Mouse (Mus musculus): Measurements from ENCODE around the gene Mettl23. TPM values are rescaled to one million over a fixed set of nuclear protein-coding genes. Genes with fewer than 3 reads are reported as not detected.
"Not testable (repeated sequence)": the region's sequence is repeated elsewhere in the genome, so short reads cannot be mapped to it uniquely, and the experiment has no call there.

Mettl23 gene
- polyA plus RNA-seq, 1 experiment from 2014 or later: 68.5 TPM

- 72% methylated on average over 5 of the region's 5 CpGs for WGBS
- Histone ChIP-seq H3K4me3 (no peak overlapping the region), H3K36me3 (no peaks in the 10 kb centered on the region), H3K27me3 (ENCODE audit: low read depth, poor library complexity, severe bottlenecking) (peaks cover 11% of the 10 kb centered on the region), H3K9me3 (replicated peaks) (no peaks in the 10 kb centered on the region), H3K27ac (replicated peaks) (no peak overlapping the region), H3K4me1 (peaks cover 12% of the 10 kb centered on the region)
- DNase-seq (ENCODE audit: low spot score): no peak
These were observed 38.4 kb downstream of the Mettl23 start for GRCm38 (mm10) chr11:116881440-116881839.

- Histone ChIP-seq H3K27ac (replicated peaks) (no peak overlapping the region), H3K36me3 (no peaks in the 10 kb centered on the region), H3K27me3 (ENCODE audit: low read depth, poor library complexity, severe bottlenecking) (peaks cover 21% of the 10 kb centered on the region), H3K9me3 (replicated peaks) (no peaks in the 10 kb centered on the region), H3K4me1 (peaks cover 12% of the 10 kb centered on the region), H3K4me3 (no peak overlapping the region)
- DNase-seq (ENCODE audit: low spot score): no peak
- 85% methylated on average over 10 of the region's 10 CpGs for WGBS
These were observed 39.4 kb downstream of the Mettl23 start for GRCm38 (mm10) chr11:116882446-116882845.

GRCm38 (mm10) chr11:116884061-116884460 is 41.0 kb downstream of the Mettl23 start:
- Histone ChIP-seq H3K27ac (replicated peaks) (no peak overlapping the region), H3K4me1 (peaks cover 12% of the 10 kb centered on the region), H3K4me3 (no peak overlapping the region), H3K9me3 (replicated peaks) (no peaks in the 10 kb centered on the region), H3K27me3 (ENCODE audit: low read depth, poor library complexity, severe bottlenecking) (peaks cover 24% of the 10 kb centered on the region), H3K36me3 (no peaks in the 10 kb centered on the region)
- 89% methylated on average over 6 of the region's 6 CpGs for WGBS
- DNase-seq (ENCODE audit: low spot score): no peak

- 4% methylated on average over 28 of the region's 28 CpGs for WGBS
These were observed 42.4 kb downstream of the Mettl23 start for GRCm38 (mm10) chr11:116885275-116886151.

GRCm38 (mm10) chr11:116887136-116887535 is 44.1 kb downstream of the Mettl23 start:
- no peaks in the 10 kb centered on the region for H3K36me3 ChIP-seq
- 66% methylated on average over 5 of the region's 5 CpGs for WGBS
- H3K27ac ChIP-seq (replicated peaks): no peak overlapping the region
- no peak for DNase-seq (ENCODE audit: low spot score)
- peaks cover 24% of the 10 kb centered on the region for H3K27me3 ChIP-seq (ENCODE audit: low read depth, poor library complexity, severe bottlenecking)
- H3K9me3 ChIP-seq (replicated peaks): no peaks in the 10 kb centered on the region
- H3K4me1 ChIP-seq: peaks cover 12% of the 10 kb centered on the region
- no peak overlapping the region for H3K4me3 ChIP-seq

More at GRCm38 (mm10) chr11:116885275-116886151, 42.4 kb downstream of the Mettl23 start:
- Histone ChIP-seq H3K4me3 (peak overlapping the region; percentile 40), H3K36me3 (no peaks in the 10 kb centered on the region), H3K4me1 (peaks cover 12% of the 10 kb centered on the region), H3K27me3 (ENCODE audit: low read depth, poor library complexity, severe bottlenecking) (peaks cover 24% of the 10 kb centered on the region), H3K27ac (replicated peaks) (peak overlapping the region; percentile 61; the same call in 1 of the 2 replicates), H3K9me3 (replicated peaks) (no peaks in the 10 kb centered on the region)
- DNase-seq (ENCODE audit: low spot score): peak; percentile 86

GRCm38 (mm10) chr11:116893532-116894442 is 50.7 kb downstream of the Mettl23 start:
- H3K27me3 ChIP-seq (ENCODE audit: low read depth, poor library complexity, severe bottlenecking): peaks cover 6% of the 10 kb centered on the region; the same call in 1 of the 2 replicates
- no peak for DNase-seq (ENCODE audit: low spot score)
- no peaks in the 10 kb centered on the region for H3K36me3 ChIP-seq
- peaks cover 9% of the 10 kb centered on the region; the same call in 1 of the 2 replicates for H3K4me1 ChIP-seq
- no peak overlapping the region for H3K27ac ChIP-seq (replicated peaks)
- H3K4me3 ChIP-seq: no peak overlapping the region
- H3K9me3 ChIP-seq (replicated peaks): no peaks in the 10 kb centered on the region
- WGBS: 83% methylated on average over 19 of the region's 19 CpGs

GRCm38 (mm10) chr11:116895402-116895801 is 52.3 kb downstream of the Mettl23 start:
- H3K4me3 ChIP-seq: no peak overlapping the region
- H3K27me3 ChIP-seq (ENCODE audit: low read depth, poor library complexity, severe bottlenecking): 0 out of 2 replicates have a peak, but pooled peaks cover 6% of the 10 kb centered on the region
- 74% methylated on average over 3 of the region's 3 CpGs for WGBS
- H3K27ac ChIP-seq (replicated peaks): no peak overlapping the region
- H3K36me3 ChIP-seq: no peaks in the 10 kb centered on the region
- peaks cover 11% of the 10 kb centered on the region for H3K4me1 ChIP-seq
- H3K9me3 ChIP-seq (replicated peaks): no peaks in the 10 kb centered on the region
- DNase-seq (ENCODE audit: low spot score): no peak

- H3K4me1 ChIP-seq: peaks cover 17% of the 10 kb centered on the region
- H3K9me3 ChIP-seq (replicated peaks): no peaks in the 10 kb centered on the region; the same call in 1 of the 2 replicates
- H3K27me3 ChIP-seq (ENCODE audit: low read depth, poor library complexity, severe bottlenecking): peaks cover 30% of the 10 kb centered on the region
- H3K27ac ChIP-seq (replicated peaks): no peak overlapping the region
- H3K36me3 ChIP-seq: no peaks in the 10 kb centered on the region
- DNase-seq (ENCODE audit: low spot score): no peak
- 95% methylated on average over 12 of the region's 12 CpGs for WGBS
- no peak overlapping the region for H3K4me3 ChIP-seq
These were observed 56.2 kb downstream of the Mettl23 start for GRCm38 (mm10) chr11:116899247-116899646.

GRCm38 (mm10) chr11:116902588-116902987 is 59.5 kb downstream of the Mettl23 start:
- WGBS: 91% methylated on average over 10 of the region's 10 CpGs
- not testable (repeated sequence) for H3K4me3 ChIP-seq; H3K9me3 ChIP-seq (replicated peaks); DNase-seq (ENCODE audit: low spot score); H3K27ac ChIP-seq (replicated peaks); H3K36me3 ChIP-seq
- peaks cover 55% of the 10 kb centered on the region for H3K27me3 ChIP-seq (ENCODE audit: low read depth, poor library complexity, severe bottlenecking)
- H3K4me1 ChIP-seq: peaks cover 26% of the 10 kb centered on the region

Other genes starting within 250 kb of the Mettl23 start
- 2.5 and 3.3 TPM in 2 replicates for gene Rhbdf2, start 216.3 kb upstream of the Mettl23 start, polyA plus RNA-seq (2016; fragmentation: Nextera tagmentation; extraction: Ambion mirVana)
- 0.65 and 0.77 TPM in 2 replicates for gene Prcd, start 189.7 kb upstream of the Mettl23 start, polyA plus RNA-seq (2016; fragmentation: Nextera tagmentation; extraction: Ambion mirVana)
- 2.5 and 2.8 TPM in 2 replicates for gene Cygb, start 189.0 kb upstream of the Mettl23 start, polyA plus RNA-seq (2016; fragmentation: Nextera tagmentation; extraction: Ambion mirVana)
- gene St6galnac1, start 67.8 kb upstream of the Mettl23 start, polyA plus RNA-seq (2016; fragmentation: Nextera tagmentation; extraction: Ambion mirVana): not detected in 2 replicates
- 28.1 and 29.1 TPM in 2 replicates for gene Mxra7, start 15.2 kb upstream of the Mettl23 start, polyA plus RNA-seq (2016; fragmentation: Nextera tagmentation; extraction: Ambion mirVana)
- gene Jmjd6, start 171 bp downstream of the Mettl23 start, polyA plus RNA-seq (2016; fragmentation: Nextera tagmentation; extraction: Ambion mirVana): 92.5 and 102 TPM in 2 replicates
- gene Mfsd11, start 9.2 kb downstream of the Mettl23 start, polyA plus RNA-seq (2016; fragmentation: Nextera tagmentation; extraction: Ambion mirVana): 27.9 and 31.7 TPM in 2 replicates
- 852 and 895 TPM in 2 replicates for gene Srsf2, start 9.8 kb downstream of the Mettl23 start, polyA plus RNA-seq (2016; fragmentation: Nextera tagmentation; extraction: Ambion mirVana)
- 5.5 and 9.5 TPM in 2 replicates for gene Mgat5b, start 75.6 kb downstream of the Mettl23 start, polyA plus RNA-seq (2016; fragmentation: Nextera tagmentation; extraction: Ambion mirVana)